Mouse (Mus musculus): ENCODE measurements around the gene Hopx. TPM values are rescaled to one million over a fixed set of nuclear protein-coding genes. Genes with fewer than 3 reads are reported as not detected.

Gene Hopx
- under 1 TPM in 1 of 2 experiments, not detected in 1; 0.33 TPM for polyA plus RNA-seq (2012; fragmentation: generic; extraction: Trizol)

GRCm38 (mm10) chr5:77114817-77115731 is at the start of gene Hopx:
Gene Hopx, minus strand, starts transcription at chr5:77115121.

Other genes starting within 250 kb of the Hopx start
- gene Aasdh, start 209.6 kb downstream of the Hopx start, polyA plus RNA-seq (2012; fragmentation: generic; extraction: Trizol): 1 to 10 TPM; 2.0 to 8.3 TPM
- 100 to 1,000 TPM in 1 of 2 experiments, 10 to 100 TPM in 1; 37.6 to 110 TPM for gene Paics, start 163.8 kb downstream of the Hopx start, polyA plus RNA-seq (2012; fragmentation: generic; extraction: Trizol)
- 1 to 10 TPM; 3.3 to 3.8 TPM for gene Ppat, start 163.5 kb downstream of the Hopx start, polyA plus RNA-seq (2012; fragmentation: generic; extraction: Trizol)
- 10 to 100 TPM; 11.9 to 47.4 TPM for gene Srp72, start 140.4 kb downstream of the Hopx start, polyA plus RNA-seq (2012; fragmentation: generic; extraction: Trizol)
- gene Arl9, start 111.1 kb downstream of the Hopx start, polyA plus RNA-seq (2012; fragmentation: generic; extraction: Trizol): under 1 TPM in 1 of 2 experiments, not detected in 1; 0.25 TPM
- gene Thegl, start 99.1 kb downstream of the Hopx start, polyA plus RNA-seq (2012; fragmentation: generic; extraction: Trizol): not detected
- under 1 TPM in 1 of 2 experiments, not detected in 1; 0.26 TPM for gene Spink2, start 96.3 kb upstream of the Hopx start, polyA plus RNA-seq (2012; fragmentation: generic; extraction: Trizol)
- 1 to 10 TPM in 1 of 2 experiments, under 1 TPM in 1; 0.80 to 7.2 TPM for gene Rest, start 150.4 kb upstream of the Hopx start, polyA plus RNA-seq (2012; fragmentation: generic; extraction: Trizol)
- gene Noa1, start 195.0 kb upstream of the Hopx start, polyA plus RNA-seq (2012; fragmentation: generic; extraction: Trizol): 10 to 100 TPM; 13.2 to 19.3 TPM
- gene Polr2b, start 195.0 kb upstream of the Hopx start, polyA plus RNA-seq (2012; fragmentation: generic; extraction: Trizol): 10 to 100 TPM in 1 of 2 experiments, 1 to 10 TPM in 1; 2.8 to 21.2 TPM